Mouse (Mus musculus): ENCODE results near the gene Mgll. TPM values are rescaled to one million over a fixed set of nuclear protein-coding genes. Genes with fewer than 3 reads are reported as not detected.

Gene Mgll
- polyA plus RNA-seq, 1 experiment from 2014 or later: 2.4 TPM

GRCm38 (mm10) chr6:88767740-88768139, 43.5 kb downstream of the Mgll start:
- Histone ChIP-seq H3K4me3 (ENCODE audit: low read depth, low read length) (no peak overlapping the region), H3K36me3 (ENCODE audit: control insufficient read depth, insufficient read depth, low read length) (no peaks in the 10 kb centered on the region), H3K4me1 (ENCODE audit: control insufficient read depth, insufficient read depth, low read length) (no peaks in the 10 kb centered on the region), H3K4me2 (ENCODE audit: low read depth, severe bottlenecking) (no peak overlapping the region), H3K9me3 (ENCODE audit: control insufficient read depth, low read length) (no peaks in the 10 kb centered on the region), H3K9ac (ENCODE audit: low read length) (no peak overlapping the region), H3K27ac (replicated peaks; ENCODE audit: low read depth, low read length) (no peak overlapping the region), H3K27me3 (ENCODE audit: control insufficient read depth, insufficient read depth, low read length) (no peaks in the 10 kb centered on the region)
- no peak for DNase-seq (ENCODE audit: low spot score)
- ATAC-seq (ENCODE audit: insufficient number of reproducible peaks, low FRiP score, low TSS enrichment, low read depth): no peak
- WGBS: 76% methylated on average over 4 of the region's 4 CpGs

- DNase-seq (ENCODE audit: low spot score) (no peak), ATAC-seq (ENCODE audit: insufficient number of reproducible peaks, low FRiP score, low TSS enrichment, low read depth) (no peak)
- Histone ChIP-seq H3K4me2 (ENCODE audit: low read depth, severe bottlenecking) (no peak overlapping the region), H3K9ac (ENCODE audit: low read length) (no peak overlapping the region), H3K36me3 (ENCODE audit: control insufficient read depth, insufficient read depth, low read length) (no peaks in the 10 kb centered on the region), H3K4me1 (ENCODE audit: control insufficient read depth, insufficient read depth, low read length) (no peaks in the 10 kb centered on the region), H3K4me3 (ENCODE audit: low read depth, low read length) (no peak overlapping the region), H3K27ac (replicated peaks; ENCODE audit: low read depth, low read length) (no peak overlapping the region), H3K9me3 (ENCODE audit: control insufficient read depth, low read length) (no peaks in the 10 kb centered on the region), H3K27me3 (ENCODE audit: control insufficient read depth, insufficient read depth, low read length) (no peaks in the 10 kb centered on the region)
- 73% methylated on average over 6 of the region's 6 CpGs for WGBS
Observed at GRCm38 (mm10) chr6:88769723-88770122, 45.5 kb downstream of the Mgll start.

GRCm38 (mm10) chr6:88770300-88770904, 46.2 kb downstream of the Mgll start:
- Histone ChIP-seq H3K36me3 (ENCODE audit: control insufficient read depth, insufficient read depth, low read length) (no peaks in the 10 kb centered on the region), H3K27ac (replicated peaks; ENCODE audit: low read depth, low read length) (no peak overlapping the region), H3K4me3 (ENCODE audit: low read depth, low read length) (no peak overlapping the region), H3K9ac (ENCODE audit: low read length) (no peak overlapping the region), H3K4me2 (ENCODE audit: low read depth, severe bottlenecking) (no peak overlapping the region), H3K27me3 (ENCODE audit: control insufficient read depth, insufficient read depth, low read length) (no peaks in the 10 kb centered on the region), H3K4me1 (ENCODE audit: control insufficient read depth, insufficient read depth, low read length) (no peaks in the 10 kb centered on the region), H3K9me3 (ENCODE audit: control insufficient read depth, low read length) (no peaks in the 10 kb centered on the region)
- DNase-seq (ENCODE audit: low spot score): no peak
- WGBS: 85% methylated on average over 17 of the region's 17 CpGs
- ATAC-seq (ENCODE audit: insufficient number of reproducible peaks, low FRiP score, low TSS enrichment, low read depth): no peak

GRCm38 (mm10) chr6:88770981-88771380, 46.8 kb downstream of the Mgll start:
- no peaks in the 10 kb centered on the region for H3K27me3 ChIP-seq (ENCODE audit: control insufficient read depth, insufficient read depth, low read length)
- DNase-seq (ENCODE audit: low spot score) (no peak), ATAC-seq (ENCODE audit: insufficient number of reproducible peaks, low FRiP score, low TSS enrichment, low read depth) (no peak)
- 91% methylated on average over 5 of the region's 5 CpGs for WGBS
- no peak overlapping the region for H3K4me2 ChIP-seq (ENCODE audit: low read depth, severe bottlenecking)
- no peaks in the 10 kb centered on the region for H3K4me1 ChIP-seq (ENCODE audit: control insufficient read depth, insufficient read depth, low read length)
- no peak overlapping the region for H3K4me3 ChIP-seq (ENCODE audit: low read depth, low read length)
- no peaks in the 10 kb centered on the region for H3K9me3 ChIP-seq (ENCODE audit: control insufficient read depth, low read length)
- H3K36me3 ChIP-seq (ENCODE audit: control insufficient read depth, insufficient read depth, low read length): no peaks in the 10 kb centered on the region
- no peak overlapping the region for H3K9ac ChIP-seq (ENCODE audit: low read length)
- H3K27ac ChIP-seq (replicated peaks; ENCODE audit: low read depth, low read length): no peak overlapping the region

- Histone ChIP-seq H3K4me2 (ENCODE audit: low read depth, severe bottlenecking) (no peak overlapping the region), H3K9ac (ENCODE audit: low read length) (no peak overlapping the region), H3K4me1 (ENCODE audit: control insufficient read depth, insufficient read depth, low read length) (no peaks in the 10 kb centered on the region), H3K36me3 (ENCODE audit: control insufficient read depth, insufficient read depth, low read length) (no peaks in the 10 kb centered on the region), H3K4me3 (ENCODE audit: low read depth, low read length) (no peak overlapping the region), H3K27ac (replicated peaks; ENCODE audit: low read depth, low read length) (no peak overlapping the region), H3K27me3 (ENCODE audit: control insufficient read depth, insufficient read depth, low read length) (no peaks in the 10 kb centered on the region), H3K9me3 (ENCODE audit: control insufficient read depth, low read length) (no peaks in the 10 kb centered on the region)
- 75% methylated on average over 13 of the region's 13 CpGs for WGBS
- no peak for DNase-seq (ENCODE audit: low spot score)
- no peak for ATAC-seq (ENCODE audit: insufficient number of reproducible peaks, low FRiP score, low TSS enrichment, low read depth)
Observed at GRCm38 (mm10) chr6:88772041-88772440, 47.8 kb downstream of the Mgll start.

- H3K4me1 ChIP-seq (ENCODE audit: control insufficient read depth, insufficient read depth, low read length): no peaks in the 10 kb centered on the region
- ATAC-seq (ENCODE audit: insufficient number of reproducible peaks, low FRiP score, low TSS enrichment, low read depth): no peak
Observed at GRCm38 (mm10) chr6:88774055-88774454, 49.8 kb downstream of the Mgll start.

GRCm38 (mm10) chr6:88775267-88775666, 51.1 kb downstream of the Mgll start:
- no peaks in the 10 kb centered on the region for H3K27me3 ChIP-seq (ENCODE audit: control insufficient read depth, insufficient read depth, low read length)
- H3K4me2 ChIP-seq (ENCODE audit: low read depth, severe bottlenecking): no peak overlapping the region
- no peak overlapping the region for H3K9ac ChIP-seq (ENCODE audit: low read length)
- ATAC-seq (ENCODE audit: insufficient number of reproducible peaks, low FRiP score, low TSS enrichment, low read depth) (no peak), DNase-seq (ENCODE audit: low spot score) (no peak)
- H3K4me1 ChIP-seq (ENCODE audit: control insufficient read depth, insufficient read depth, low read length): no peaks in the 10 kb centered on the region
- no peaks in the 10 kb centered on the region for H3K9me3 ChIP-seq (ENCODE audit: control insufficient read depth, low read length)
- 80% methylated on average over 14 of the region's 14 CpGs for WGBS
- no peak overlapping the region for H3K4me3 ChIP-seq (ENCODE audit: low read depth, low read length)
- no peak overlapping the region for H3K27ac ChIP-seq (replicated peaks; ENCODE audit: low read depth, low read length)
- no peaks in the 10 kb centered on the region for H3K36me3 ChIP-seq (ENCODE audit: control insufficient read depth, insufficient read depth, low read length)

More at GRCm38 (mm10) chr6:88774055-88774454, 49.8 kb downstream of the Mgll start:
- Histone ChIP-seq H3K27me3 (ENCODE audit: control insufficient read depth, insufficient read depth, low read length) (no peaks in the 10 kb centered on the region), H3K4me3 (ENCODE audit: low read depth, low read length) (no peak overlapping the region), H3K4me2 (ENCODE audit: low read depth, severe bottlenecking) (no peak overlapping the region), H3K27ac (replicated peaks; ENCODE audit: low read depth, low read length) (no peak overlapping the region), H3K9me3 (ENCODE audit: control insufficient read depth, low read length) (no peaks in the 10 kb centered on the region), H3K36me3 (ENCODE audit: control insufficient read depth, insufficient read depth, low read length) (no peaks in the 10 kb centered on the region), H3K9ac (ENCODE audit: low read length) (no peak overlapping the region)
- no peak for DNase-seq (ENCODE audit: low spot score)
- WGBS: 78% methylated on average over 9 of the region's 9 CpGs

- ATAC-seq (ENCODE audit: insufficient number of reproducible peaks, low FRiP score, low TSS enrichment, low read depth) (no peak), DNase-seq (ENCODE audit: low spot score) (no peak)
- WGBS: 68% methylated on average over 13 of the region's 13 CpGs
- Histone ChIP-seq H3K9me3 (ENCODE audit: control insufficient read depth, low read length) (no peaks in the 10 kb centered on the region), H3K27ac (replicated peaks; ENCODE audit: low read depth, low read length) (no peak overlapping the region), H3K27me3 (ENCODE audit: control insufficient read depth, insufficient read depth, low read length) (no peaks in the 10 kb centered on the region), H3K4me1 (ENCODE audit: control insufficient read depth, insufficient read depth, low read length) (no peaks in the 10 kb centered on the region), H3K36me3 (ENCODE audit: control insufficient read depth, insufficient read depth, low read length) (no peaks in the 10 kb centered on the region), H3K4me2 (ENCODE audit: low read depth, severe bottlenecking) (no peak overlapping the region), H3K9ac (ENCODE audit: low read length) (no peak overlapping the region), H3K4me3 (ENCODE audit: low read depth, low read length) (no peak overlapping the region)
Observed at GRCm38 (mm10) chr6:88776336-88776923, 52.2 kb downstream of the Mgll start.

GRCm38 (mm10) chr6:88776964-88777363, 52.8 kb downstream of the Mgll start:
- Histone ChIP-seq H3K9ac (ENCODE audit: low read length) (no peak overlapping the region), H3K36me3 (ENCODE audit: control insufficient read depth, insufficient read depth, low read length) (no peaks in the 10 kb centered on the region), H3K9me3 (ENCODE audit: control insufficient read depth, low read length) (no peaks in the 10 kb centered on the region), H3K4me3 (ENCODE audit: low read depth, low read length) (no peak overlapping the region), H3K27ac (replicated peaks; ENCODE audit: low read depth, low read length) (no peak overlapping the region), H3K27me3 (ENCODE audit: control insufficient read depth, insufficient read depth, low read length) (no peaks in the 10 kb centered on the region), H3K4me2 (ENCODE audit: low read depth, severe bottlenecking) (no peak overlapping the region), H3K4me1 (ENCODE audit: control insufficient read depth, insufficient read depth, low read length) (no peaks in the 10 kb centered on the region)
- WGBS: 80% methylated on average over 8 of the region's 8 CpGs
- DNase-seq (ENCODE audit: low spot score) (no peak), ATAC-seq (ENCODE audit: insufficient number of reproducible peaks, low FRiP score, low TSS enrichment, low read depth) (no peak)
